Mouse (Mus musculus): ENCODE data around the gene Pde12. TPM values are rescaled to one million over a fixed set of nuclear protein-coding genes. Genes with fewer than 3 reads are reported as not detected.
A peak's percentile ranks its signal among the peaks of the same experiment; 100 is the strongest.

The Pde12 gene
- polyA plus RNA-seq, 1 experiment: 4.8 TPM

GRCm38 (mm10) chr14:26645989-26646650 is 23.6 kb downstream of the Pde12 start:
- DNase-seq (ENCODE audit: extremely low spot score in 1 of 2, low spot score in 1 of 2): no peak

- no peak for DNase-seq (ENCODE audit: extremely low spot score in 1 of 2, low spot score in 1 of 2)
Measured at GRCm38 (mm10) chr14:26643006-26643624, 26.6 kb downstream of the Pde12 start.

- no peak for DNase-seq (ENCODE audit: extremely low spot score in 1 of 2, low spot score in 1 of 2)
Measured at GRCm38 (mm10) chr14:26639961-26640360, 29.7 kb downstream of the Pde12 start.

GRCm38 (mm10) chr14:26639251-26639650 is 30.4 kb downstream of the Pde12 start:
- DNase-seq (ENCODE audit: extremely low spot score in 1 of 2, low spot score in 1 of 2): no peak

- DNase-seq (ENCODE audit: extremely low spot score in 1 of 2, low spot score in 1 of 2): peak in 1 of 2 experiments; percentile 40
Measured at GRCm38 (mm10) chr14:26638708-26639084, 31.0 kb downstream of the Pde12 start.

- DNase-seq (ENCODE audit: extremely low spot score in 1 of 2, low spot score in 1 of 2): peak; percentile 99
Measured at GRCm38 (mm10) chr14:26637851-26638707, 31.6 kb downstream of the Pde12 start, which contains the start of gene Arf4. TSS of gene Arf4 (plus strand) at chr14:26638074.

- DNase-seq (ENCODE audit: extremely low spot score in 1 of 2, low spot score in 1 of 2): peak; percentile 15 to 62
Measured at GRCm38 (mm10) chr14:26637025-26637850, 32.4 kb downstream of the Pde12 start.

- no peak for DNase-seq (ENCODE audit: extremely low spot score in 1 of 2, low spot score in 1 of 2)
Measured at GRCm38 (mm10) chr14:26626605-26627140, 43.0 kb downstream of the Pde12 start.

- no peak for DNase-seq (ENCODE audit: extremely low spot score in 1 of 2, low spot score in 1 of 2)
Measured at GRCm38 (mm10) chr14:26625301-26625700, 44.4 kb downstream of the Pde12 start.

GRCm38 (mm10) chr14:26610689-26611088 is 59.0 kb downstream of the Pde12 start:
- no peak for DNase-seq (ENCODE audit: extremely low spot score in 1 of 2, low spot score in 1 of 2)

Other genes with a start within 250 kb of the Pde12 start
- gene Slmap, start 135.0 kb downstream of the Pde12 start, polyA plus RNA-seq (2012; rRNA removed): 54.9 and 58.4 TPM in 2 replicates
- 21.9 and 23.9 TPM in 2 replicates for gene Dennd6a, start 96.0 kb downstream of the Pde12 start, polyA plus RNA-seq (2012; rRNA removed)
- 107 and 111 TPM in 2 replicates for gene Arf4, start 31.8 kb downstream of the Pde12 start, polyA plus RNA-seq (2012; rRNA removed)
- gene Dnah12, start 23.4 kb upstream of the Pde12 start, polyA plus RNA-seq (2012; rRNA removed): 0.04 and 0.06 TPM in 2 replicates
- gene Asb14, start 224.7 kb upstream of the Pde12 start, polyA plus RNA-seq (2012; rRNA removed): 0.14 and 0.19 TPM in 2 replicates

Measured in frontal cortex, adult 2 months (tissue).